Mouse (Mus musculus) heart, embryonic 11.5 days (tissue): ENCODE results near the gene Zfyve21. TPM values are rescaled to one million over a fixed set of nuclear protein-coding genes. Genes with fewer than 3 reads are reported as not detected.

Experiments used
- ATAC-seq: fragments of 200-750 bp; cut with Nextera tagmentation; replicated peaks from 2 replicates; pipeline ENCODE4 v1.8.0; 2017; ENCODE audit warnings: moderate library complexity; ENCODE audit not compliant: insufficient number of reproducible peaks, low FRiP score, low TSS enrichment
- H3K27ac ChIP-seq: fragments of 300-500 bp; sonication (generic); 2 replicates; pipeline ENCODE4 v1.5.1; 2014; ENCODE audit warnings: mild to moderate bottlenecking, low read depth, low read length
- H3K27me3 ChIP-seq: fragments of 300-500 bp; sonication (generic); 2 replicates; pipeline ENCODE4 v1.6.1; 2014; ENCODE audit warnings: mild to moderate bottlenecking, low read length, mixed read lengths; ENCODE audit not compliant: control insufficient read depth, insufficient read depth
- H3K36me3 ChIP-seq: fragments of 300-500 bp; sonication (generic); 2 replicates; pipeline ENCODE4 v1.6.1; 2014; ENCODE audit warnings: mild to moderate bottlenecking, low read length, moderate library complexity, mixed read lengths; ENCODE audit not compliant: control insufficient read depth, insufficient read depth
- H3K4me1 ChIP-seq: fragments of 300-500 bp; sonication (generic); 2 replicates; pipeline ENCODE4 v1.6.1; 2014; ENCODE audit warnings: low read length; ENCODE audit not compliant: control insufficient read depth, insufficient read depth
- H3K4me2 ChIP-seq: fragments of 300-500 bp; sonication (generic); 2 replicates; pipeline ENCODE4 v1.6.1; 2014; ENCODE audit warnings: mild to moderate bottlenecking, moderate library complexity
- H3K4me3 ChIP-seq: fragments of 300-500 bp; sonication (generic); 2 replicates; pipeline ENCODE4 v1.5.1; 2014; ENCODE audit warnings: low read depth, low read length
- H3K9ac ChIP-seq: fragments of 300-500 bp; sonication (generic); 2 replicates; pipeline ENCODE4 v1.6.1; 2014; ENCODE audit warnings: mild to moderate bottlenecking, low read depth, low read length, moderate library complexity
- H3K9me3 ChIP-seq: fragments of 300-500 bp; sonication (generic); replicated peaks from 2 replicates; pipeline ENCODE4 v1.6.1; 2016; ENCODE audit warnings: low read length; ENCODE audit not compliant: control insufficient read depth
- WGBS: fragments of 180-500 bp; shearing (Covaris S2); extraction: QIAGEN DNeasy Blood & Tissue Kit; methylation state at CpG from one replicate; pipeline ENCODE4 v1.1.7; 2014; ENCODE audit not compliant: insufficient replicate concordance; 5-methylcytosine and 5-hydroxymethylcytosine counted together
- polyA plus RNA-seq: library from polyadenylated mRNA; unstranded; fragments of >200 nt; fragmentation: Nextera tagmentation; extraction: Ambion mirVana; gene quantifications from 2 replicates; pipeline ENCODE4 v1.2.1, GENCODE M21; 2014

Zfyve21 gene
- polyA plus RNA-seq, 1 experiment from 2014 or later: 83.3 TPM

- no peak for ATAC-seq
- no peak overlapping the region for H3K27ac ChIP-seq
- H3K4me3 ChIP-seq: no peak overlapping the region
- no peaks in the 10 kb centered on the region for H3K4me1 ChIP-seq
- H3K27me3 ChIP-seq: no peaks in the 10 kb centered on the region
- 0 out of 2 replicates have a peak, but pooled peaks cover 2% of the 10 kb centered on the region for H3K36me3 ChIP-seq
- no peak overlapping the region for H3K4me2 ChIP-seq
- WGBS: 91% methylated on average over 4 of the region's 4 CpGs
- H3K9me3 ChIP-seq: no peaks in the 10 kb centered on the region
- no peak overlapping the region for H3K9ac ChIP-seq
Observed at GRCm38 (mm10) chr12:111864206-111864824, 50.3 kb downstream of the Zfyve21 start.

GRCm38 (mm10) chr12:111869806-111870205, 55.8 kb downstream of the Zfyve21 start:
- H3K4me3 ChIP-seq: no peak overlapping the region

GRCm38 (mm10) chr12:111870811-111871210, 56.8 kb downstream of the Zfyve21 start:
- H3K9ac ChIP-seq: no peak overlapping the region
- H3K27me3 ChIP-seq: no peaks in the 10 kb centered on the region
- no peak overlapping the region for H3K4me3 ChIP-seq
- WGBS: 87% methylated on average over 7 of the region's 7 CpGs
- no peak for ATAC-seq
- 0 out of 2 replicates have a peak, but pooled peaks cover 2% of the 10 kb centered on the region for H3K4me1 ChIP-seq
- no peaks in the 10 kb centered on the region; the same call in 1 of the 2 replicates for H3K36me3 ChIP-seq
- no peak overlapping the region for H3K4me2 ChIP-seq
- H3K9me3 ChIP-seq: no peaks in the 10 kb centered on the region
- H3K27ac ChIP-seq: no peak overlapping the region

More at GRCm38 (mm10) chr12:111869806-111870205, 55.8 kb downstream of the Zfyve21 start:
- H3K9ac ChIP-seq: no peak overlapping the region
- H3K4me2 ChIP-seq: no peak overlapping the region
- no peak overlapping the region for H3K27ac ChIP-seq
- 78% methylated on average over 1 of the region's 1 CpGs for WGBS
- no peaks in the 10 kb centered on the region for H3K27me3 ChIP-seq
- H3K36me3 ChIP-seq: no peaks in the 10 kb centered on the region; the same call in 1 of the 2 replicates
- no peaks in the 10 kb centered on the region for H3K4me1 ChIP-seq
- no peaks in the 10 kb centered on the region for H3K9me3 ChIP-seq
- no peak for ATAC-seq

GRCm38 (mm10) chr12:111872079-111872478, 58.1 kb downstream of the Zfyve21 start:
- Histone ChIP-seq H3K9me3 (no peaks in the 10 kb centered on the region), H3K4me3 (no peak overlapping the region), H3K27me3 (no peaks in the 10 kb centered on the region), H3K9ac (no peak overlapping the region), H3K4me1 (0 out of 2 replicates have a peak, but pooled peaks cover 6% of the 10 kb centered on the region), H3K4me2 (no peak overlapping the region), H3K27ac (no peak overlapping the region), H3K36me3 (no peaks in the 10 kb centered on the region; the same call in 1 of the 2 replicates)
- WGBS: 80% methylated on average over 5 of the region's 5 CpGs
- ATAC-seq: no peak

- no peak overlapping the region for H3K27ac ChIP-seq
- no peak overlapping the region for H3K9ac ChIP-seq
- H3K4me3 ChIP-seq: no peak overlapping the region
- 0 out of 2 replicates have a peak, but pooled peaks cover 6% of the 10 kb centered on the region for H3K4me1 ChIP-seq
- no peaks in the 10 kb centered on the region; the same call in 1 of the 2 replicates for H3K36me3 ChIP-seq
- no peaks in the 10 kb centered on the region for H3K9me3 ChIP-seq
- H3K4me2 ChIP-seq: no peak overlapping the region
- ATAC-seq: no peak
- H3K27me3 ChIP-seq: no peaks in the 10 kb centered on the region
- 75% methylated on average over 1 of the region's 1 CpGs for WGBS
Observed at GRCm38 (mm10) chr12:111874601-111875140, 60.7 kb downstream of the Zfyve21 start.

GRCm38 (mm10) chr12:111875499-111875898, 61.5 kb downstream of the Zfyve21 start:
- no peak overlapping the region for H3K4me3 ChIP-seq
- H3K9ac ChIP-seq: no peak overlapping the region
- WGBS: 90% methylated on average over 3 of the region's 3 CpGs
- 0 out of 2 replicates have a peak, but pooled peaks cover 6% of the 10 kb centered on the region for H3K4me1 ChIP-seq
- no peaks in the 10 kb centered on the region for H3K9me3 ChIP-seq
- no peak for ATAC-seq
- no peak overlapping the region for H3K27ac ChIP-seq
- no peaks in the 10 kb centered on the region for H3K27me3 ChIP-seq
- no peak overlapping the region for H3K4me2 ChIP-seq
- H3K36me3 ChIP-seq: no peaks in the 10 kb centered on the region; the same call in 1 of the 2 replicates

GRCm38 (mm10) chr12:111878213-111878612, 64.2 kb downstream of the Zfyve21 start:
- no peak overlapping the region for H3K9ac ChIP-seq
- H3K27me3 ChIP-seq: no peaks in the 10 kb centered on the region
- no peaks in the 10 kb centered on the region for H3K36me3 ChIP-seq
- no peak overlapping the region for H3K4me3 ChIP-seq
- no peaks in the 10 kb centered on the region for H3K9me3 ChIP-seq
- no peak overlapping the region for H3K4me2 ChIP-seq
- H3K27ac ChIP-seq: no peak overlapping the region
- whole genome bisulfite sequencing: 17% methylated on average over 3 of the region's 3 CpGs
- ATAC-seq: no peak
- H3K4me1 ChIP-seq: peaks cover 18% of the 10 kb centered on the region; the same call in 1 of the 2 replicates
